Mouse (Mus musculus) A20 (cell line): ENCODE measurements around the gene 1110002E22Rik.
A peak's percentile ranks its signal among the peaks of the same experiment; 100 is the strongest.

Experiments
- DNase-seq: peaks from one replicate; pipeline ENCODE4 v3.0.0-alpha.2; 2011; ENCODE audit warnings: low read depth, low spot score

The 1110002E22Rik gene

DNA sequence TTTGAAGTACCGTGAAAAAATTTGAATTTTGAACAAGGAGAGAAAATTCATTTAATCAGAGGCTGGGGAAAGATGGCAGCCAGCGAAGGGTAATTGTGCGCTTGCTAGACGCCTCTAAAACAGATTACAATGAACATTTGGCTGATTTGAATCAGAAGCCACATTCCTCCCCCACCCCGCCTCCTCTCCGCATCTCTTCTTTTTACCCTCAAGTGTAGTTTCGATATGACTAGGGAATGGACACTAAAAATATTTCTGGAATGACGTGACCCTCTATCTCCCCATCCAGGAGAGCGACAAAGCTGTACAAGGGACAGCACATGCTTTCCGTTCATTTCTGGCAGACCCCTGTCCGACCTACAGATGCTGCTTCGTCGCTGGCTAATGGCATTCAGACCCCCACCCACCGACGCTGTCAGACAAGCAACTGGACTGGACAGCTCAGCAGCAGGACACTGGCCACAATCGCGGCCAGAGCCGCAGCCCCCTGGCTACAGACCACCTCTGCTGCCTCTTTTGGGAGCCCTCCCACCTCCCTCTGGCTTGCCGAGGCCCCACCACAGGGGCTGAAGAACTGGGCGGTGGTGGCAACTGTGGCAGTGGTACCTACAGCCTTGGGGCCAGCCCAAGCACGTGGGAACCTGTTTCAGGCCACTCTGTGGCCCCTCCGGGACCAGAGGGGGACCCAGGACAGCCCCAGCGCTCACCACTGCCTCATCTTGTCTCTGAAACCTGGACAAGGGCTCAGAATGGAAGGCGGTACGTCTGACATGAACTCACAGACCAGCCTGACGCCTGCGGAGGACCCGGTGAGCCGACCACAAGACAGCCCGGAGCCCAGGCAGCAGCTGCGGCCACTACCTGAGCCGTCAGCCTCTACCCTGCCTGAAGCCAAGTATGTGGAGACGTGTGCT is at the start of gene 1110002E22Rik:
TSS of gene 1110002E22Rik (plus strand) at position 321 of the 914 bp plus-strand sequence.
- DNase-seq = no peak

DNA sequence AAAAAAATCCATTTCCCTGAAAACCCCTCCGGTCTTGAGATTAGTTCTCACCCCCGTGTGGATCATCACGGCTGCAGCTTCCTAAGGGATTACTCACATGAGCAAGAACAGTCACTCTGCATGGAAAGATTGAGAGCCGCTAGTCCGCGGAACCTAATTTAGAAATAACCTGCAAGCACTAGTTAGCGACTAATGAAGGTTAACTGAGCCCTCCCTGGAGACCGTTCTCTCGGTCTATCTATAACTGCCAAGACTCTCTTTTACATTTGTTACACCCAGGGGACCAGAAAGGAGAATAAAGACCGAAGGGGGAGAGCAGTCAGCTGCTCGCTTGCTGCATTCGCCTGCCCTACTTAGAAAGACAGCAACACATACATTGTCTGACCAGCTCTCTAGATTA is 48.0 kb upstream of the 1110002E22Rik start:
- DNase-seq = no peak

DNA sequence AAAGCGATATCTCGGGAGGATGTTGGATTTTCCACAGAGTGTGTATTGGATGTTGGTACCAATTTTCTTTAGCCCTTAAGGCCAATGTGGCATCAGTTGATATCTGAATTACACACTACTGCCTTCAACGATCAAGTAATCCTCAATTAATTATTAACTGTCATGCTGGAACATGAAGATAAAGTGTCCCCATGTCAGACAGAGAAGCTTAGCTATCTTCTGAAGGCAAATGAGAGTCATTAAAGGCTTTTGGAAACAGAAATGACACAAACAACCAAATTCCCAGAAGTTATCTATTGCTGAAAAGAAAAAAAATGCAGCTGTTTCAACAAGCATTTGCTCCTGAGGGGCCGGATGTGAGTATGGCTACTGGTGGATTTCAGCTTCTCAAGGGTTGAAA is 42.8 kb upstream of the 1110002E22Rik start:
- no peak for DNase-seq

DNA sequence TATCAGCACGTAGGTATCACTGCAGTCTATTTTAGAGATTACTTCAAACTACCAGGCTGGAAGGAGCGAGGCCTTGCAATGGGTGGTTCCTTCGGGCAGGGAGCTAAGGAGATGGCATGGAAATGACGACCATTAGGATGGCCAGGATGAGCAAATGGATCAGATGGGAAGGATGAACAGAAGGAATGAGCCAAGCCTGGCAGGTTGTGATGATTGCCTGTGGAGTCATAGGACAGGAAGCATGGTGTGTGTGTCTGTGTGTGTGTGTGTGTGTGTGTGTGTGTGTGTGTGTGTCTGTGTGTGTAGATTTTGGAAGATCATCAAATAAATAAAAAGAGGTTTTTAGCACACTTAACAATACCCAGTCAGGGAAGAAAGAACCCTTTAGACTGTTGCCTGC is 42.2 kb upstream of the 1110002E22Rik start:
- no peak for DNase-seq

DNA sequence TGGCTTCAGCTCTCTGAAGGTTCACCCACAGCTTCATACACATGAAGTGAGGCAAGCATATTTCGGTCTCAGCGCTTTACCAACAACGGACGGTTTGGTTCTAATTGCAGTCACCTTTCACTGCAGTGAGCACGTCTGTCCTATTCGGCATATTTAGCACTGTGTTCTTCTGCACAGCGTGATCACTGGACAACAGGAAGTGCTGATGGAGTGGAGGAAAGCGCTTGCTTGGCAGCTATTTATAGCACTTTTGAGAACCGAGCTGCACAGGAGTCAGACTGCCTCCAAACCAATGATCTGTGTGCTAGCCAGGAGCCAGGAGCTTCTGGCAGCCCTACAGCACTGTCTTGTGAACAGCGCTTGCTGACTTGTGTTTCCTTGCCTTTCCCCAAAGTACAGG is 38.6 kb upstream of the 1110002E22Rik start:
- DNase-seq = no peak

DNA sequence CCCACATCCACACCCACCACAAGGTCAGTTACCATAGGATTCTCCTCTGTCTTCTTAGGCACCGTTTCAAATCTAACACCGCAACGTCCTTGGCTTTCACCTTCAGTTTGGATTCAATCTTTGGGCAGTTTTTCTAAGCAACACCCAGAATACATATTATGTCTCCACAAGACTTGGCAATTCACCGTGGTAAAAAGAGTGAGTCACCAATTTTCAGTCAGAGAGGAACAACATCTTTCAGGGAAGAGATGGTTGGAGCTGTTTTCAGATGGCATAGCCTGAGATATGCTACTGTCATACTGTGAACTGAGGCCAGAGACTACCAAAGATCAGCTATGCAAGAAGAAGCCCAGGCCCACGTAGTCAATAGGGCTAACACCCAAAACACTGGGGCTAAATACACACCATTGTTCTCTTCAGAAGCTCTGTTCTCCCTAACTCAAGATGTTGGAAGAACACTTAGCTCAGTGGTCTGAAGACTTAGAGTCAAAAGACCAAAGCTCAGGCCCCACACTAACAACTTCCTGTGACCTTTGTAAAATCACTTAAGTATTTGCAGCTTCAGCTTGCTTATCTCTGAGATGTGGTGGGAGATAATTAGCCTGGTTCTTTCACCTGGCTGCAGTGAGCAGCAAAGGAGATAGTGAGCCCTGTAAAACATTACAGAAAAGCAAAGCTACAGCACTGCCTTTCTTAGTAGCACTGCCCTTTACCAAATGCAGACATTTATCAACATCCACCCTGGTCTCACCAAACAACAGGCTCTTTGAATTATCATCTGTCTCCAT is 37.1 kb upstream of the 1110002E22Rik start:
- no peak for DNase-seq

DNA sequence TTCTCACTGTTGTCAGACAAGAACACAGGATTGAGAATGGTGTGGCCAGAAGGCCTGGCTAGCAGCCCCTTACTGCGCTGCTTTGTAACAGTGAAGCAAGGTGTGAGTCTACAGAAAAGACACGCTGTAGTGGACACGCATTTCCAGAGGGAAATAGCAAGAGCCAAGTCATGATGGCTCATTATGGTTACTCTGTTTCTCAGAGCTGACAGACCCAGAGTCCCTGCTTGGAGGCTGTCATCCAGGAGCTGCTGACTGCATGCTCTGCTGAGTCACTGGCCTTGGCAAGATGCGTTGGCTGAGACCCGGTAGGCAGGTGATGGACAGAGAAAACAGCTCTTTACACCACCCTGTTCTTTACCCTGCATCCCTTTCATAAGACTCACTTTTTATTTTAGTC is 35.5 kb upstream of the 1110002E22Rik start:
- DNase-seq = no peak

DNA sequence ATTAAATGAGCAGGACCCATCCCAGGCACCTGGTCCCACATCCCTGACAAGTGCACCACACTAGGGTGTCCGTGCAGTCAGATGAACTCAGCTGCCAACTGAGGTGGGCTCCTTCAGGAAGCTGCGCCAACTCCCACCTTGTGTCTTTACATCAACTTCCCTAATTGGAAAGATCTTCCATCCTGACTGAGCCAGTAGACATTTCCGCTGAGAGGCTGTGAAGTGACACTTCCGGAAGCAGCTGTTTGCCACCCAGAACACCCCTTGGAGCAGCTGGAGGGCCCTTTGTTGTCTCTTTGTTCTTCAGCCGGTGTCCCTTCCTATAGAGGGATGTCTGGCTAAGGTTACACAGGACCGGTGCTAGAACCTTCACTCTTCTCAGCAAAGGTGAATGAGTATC is 34.3 kb upstream of the 1110002E22Rik start:
- DNase-seq = no peak

DNA sequence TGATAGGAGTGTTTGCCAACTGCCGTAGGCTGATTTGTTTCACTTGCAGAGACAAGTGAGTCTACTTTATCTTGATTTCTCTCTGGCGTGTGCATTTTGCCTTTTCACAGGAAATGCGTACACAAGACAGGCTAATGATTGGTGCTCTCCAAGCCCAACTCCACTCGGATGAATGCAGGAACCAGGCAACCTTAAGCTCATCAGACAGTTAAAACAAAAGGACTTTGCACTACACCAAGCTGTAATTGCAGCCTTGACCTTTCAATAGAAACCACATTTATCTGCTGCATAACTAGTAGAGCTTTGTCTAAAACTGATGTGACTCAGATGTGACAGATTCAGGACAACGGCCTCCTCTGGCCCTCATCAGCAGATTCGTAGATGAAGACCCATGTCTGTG is 30.9 kb upstream of the 1110002E22Rik start:
- DNase-seq = no peak

DNA sequence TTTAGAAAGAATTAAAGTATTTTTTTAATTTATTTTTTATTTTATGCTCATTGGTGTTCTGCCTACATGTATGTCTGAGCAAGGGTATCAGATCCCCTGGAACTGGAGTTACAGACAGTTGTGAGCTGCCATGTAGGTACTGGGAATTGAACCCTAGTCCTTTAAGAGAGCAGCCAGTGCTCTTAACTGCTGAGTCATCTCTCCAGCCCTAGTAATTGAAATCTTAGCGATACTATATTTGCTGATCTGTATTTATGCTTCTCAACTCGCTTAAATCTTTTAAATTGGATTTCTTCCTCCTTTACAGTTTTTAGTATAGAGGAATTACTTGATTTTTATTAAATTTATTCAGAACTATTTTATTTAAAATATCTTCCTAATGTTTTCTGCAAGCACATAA is 23.9 kb upstream of the 1110002E22Rik start:
- DNase-seq = peak; percentile 2

DNA sequence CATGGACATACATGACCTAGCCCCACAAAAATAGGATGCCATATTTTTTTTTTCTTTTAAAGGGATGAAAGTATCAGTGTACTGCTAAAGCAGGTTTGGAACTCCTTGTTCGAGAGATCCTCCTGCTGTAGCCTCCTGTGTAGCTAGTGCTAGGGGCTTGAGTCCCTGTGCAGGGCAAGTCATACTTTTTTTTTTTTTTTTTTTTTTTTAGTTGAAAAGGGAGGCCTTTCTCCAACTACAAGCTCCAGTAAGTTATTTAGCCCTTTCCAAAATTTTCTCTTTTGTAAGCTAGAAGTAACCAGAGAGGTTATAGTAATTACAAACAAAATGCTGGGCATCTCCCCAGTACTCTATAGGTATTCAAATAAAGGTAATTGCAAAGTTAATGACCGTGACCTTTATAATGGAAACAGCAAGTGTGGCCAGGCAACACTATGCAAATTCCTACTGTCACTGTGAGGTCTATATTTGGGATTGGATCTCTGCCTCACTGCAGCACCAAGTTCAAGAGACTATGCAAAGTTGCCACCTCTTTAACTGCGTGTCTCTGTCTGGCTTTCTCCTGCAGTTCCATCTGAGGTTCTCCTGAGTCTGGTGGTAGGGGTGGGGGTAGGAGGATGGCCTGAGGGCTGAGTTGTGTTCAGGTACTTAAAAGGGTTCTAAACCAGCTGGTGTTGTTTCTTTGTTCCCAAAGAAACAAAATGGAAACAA is 23.1 kb upstream of the 1110002E22Rik start:
- peak; percentile 75 for DNase-seq

DNA sequence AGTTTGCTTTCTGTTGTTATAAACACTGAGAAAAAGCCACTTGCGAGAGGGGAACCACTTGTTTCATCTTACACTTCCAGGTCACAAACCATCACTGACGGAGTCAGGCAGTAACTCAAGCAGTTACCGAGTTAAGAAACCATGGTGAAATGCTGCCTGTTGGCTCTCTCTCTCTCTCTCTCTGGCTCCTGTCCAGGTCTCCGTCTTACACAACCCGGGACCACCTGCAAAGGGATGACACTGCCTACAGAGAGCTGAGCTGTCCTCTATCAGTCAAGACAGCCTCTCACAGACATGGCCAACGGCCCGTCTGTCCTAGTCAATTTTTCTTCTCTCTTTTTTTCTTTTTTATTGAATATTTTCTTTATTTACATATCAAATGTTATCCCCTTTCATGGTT is 21.5 kb upstream of the 1110002E22Rik start:
- DNase-seq = peak; percentile 13

DNA sequence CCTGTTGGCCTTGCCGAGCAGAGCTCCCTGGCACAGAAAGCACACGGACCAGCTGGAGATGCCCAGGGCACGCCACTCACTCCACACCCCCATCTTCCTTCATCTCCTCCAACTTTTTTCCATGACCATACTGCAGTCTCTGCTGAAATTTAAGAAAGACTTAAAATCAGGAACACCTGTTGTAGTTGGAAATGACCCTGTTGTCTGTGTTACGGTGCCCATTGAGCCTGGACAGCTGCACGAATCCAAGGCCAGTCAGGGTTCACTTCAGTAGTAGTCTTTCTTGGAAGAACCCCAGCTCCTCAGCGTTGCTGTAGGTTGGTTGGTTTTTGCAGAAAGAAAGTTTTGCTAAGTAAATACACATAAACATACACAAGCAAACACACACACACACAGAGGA is 15.3 kb upstream of the 1110002E22Rik start:
- no peak for DNase-seq

DNA sequence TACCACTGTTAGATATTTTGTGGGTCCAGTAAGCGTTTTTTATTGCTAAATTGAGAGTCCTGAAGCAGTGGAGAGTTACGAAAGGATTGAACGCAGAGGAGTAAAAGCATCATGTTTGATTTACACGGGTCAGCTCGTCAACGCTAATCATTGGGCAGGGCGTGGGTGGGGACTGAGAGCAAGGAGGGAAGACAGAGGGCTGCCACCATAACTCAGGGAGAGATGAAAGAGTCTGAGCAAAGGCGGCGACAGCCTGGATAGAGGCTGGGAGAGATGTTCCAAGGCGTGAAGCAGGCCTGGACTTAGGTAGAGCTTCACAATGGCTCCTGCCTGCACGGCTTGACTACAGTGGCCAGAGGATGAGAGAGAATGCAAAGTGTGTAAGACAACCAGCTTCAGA is 14.1 kb upstream of the 1110002E22Rik start:
- no peak for DNase-seq

DNA sequence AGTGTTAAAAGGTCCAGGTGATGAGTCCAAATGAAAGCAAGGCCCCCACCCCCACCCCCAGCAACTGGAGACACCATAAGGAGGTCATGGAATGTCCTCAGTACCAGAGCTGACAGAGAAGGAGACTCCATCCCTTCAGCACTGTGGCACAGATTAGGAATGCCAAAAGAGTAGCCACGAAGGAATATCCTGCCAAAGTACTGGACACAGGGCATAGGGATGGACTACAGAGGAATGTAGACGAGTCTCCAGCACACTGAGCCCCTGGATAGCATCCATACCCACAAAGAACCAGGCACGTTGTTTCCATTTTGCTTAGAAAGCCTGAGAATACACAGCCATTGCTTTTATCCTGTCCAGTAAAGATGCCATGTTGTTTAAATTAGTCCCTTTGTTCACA is 13.4 kb upstream of the 1110002E22Rik start:
- DNase-seq = no peak

DNA sequence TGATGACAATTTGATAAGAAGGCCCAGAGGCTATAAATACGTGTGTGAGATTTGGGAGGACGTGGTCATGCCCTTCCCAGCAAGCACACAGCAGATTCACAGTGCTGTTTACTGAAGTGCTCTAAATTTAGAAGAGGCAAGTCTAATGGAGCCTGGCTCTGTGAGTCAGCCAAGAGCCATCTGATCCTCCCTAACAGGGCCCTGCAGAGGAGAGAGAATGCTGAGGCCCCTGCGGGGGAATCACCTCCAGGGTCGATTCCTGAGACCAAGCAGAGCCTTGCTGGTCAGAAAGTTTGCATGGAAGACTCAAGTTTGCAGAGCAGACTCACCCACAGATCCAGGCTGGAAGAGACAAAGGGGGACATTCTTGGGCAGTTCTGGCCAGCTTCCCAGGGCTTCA is 10.9 kb upstream of the 1110002E22Rik start:
- no peak for DNase-seq

DNA sequence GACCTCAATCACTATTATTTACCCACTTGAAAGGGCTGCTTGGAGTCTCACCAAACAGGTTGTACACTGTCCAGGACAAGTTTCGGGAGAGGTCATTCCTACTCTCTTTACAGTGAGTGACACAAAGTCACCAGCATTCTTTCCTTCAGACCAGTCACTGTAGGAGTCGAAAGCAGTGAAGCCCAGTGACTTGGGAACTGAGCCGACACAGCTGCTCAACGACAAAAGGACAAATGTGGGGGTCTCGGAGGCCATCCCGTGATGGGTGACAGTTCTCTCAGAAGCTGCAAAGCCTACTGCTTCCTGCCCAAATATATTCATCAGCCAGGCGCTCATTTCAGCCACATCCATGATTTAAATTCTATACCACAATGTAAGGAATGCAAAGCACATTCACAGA is 7.9 kb upstream of the 1110002E22Rik start:
- DNase-seq = no peak

DNA sequence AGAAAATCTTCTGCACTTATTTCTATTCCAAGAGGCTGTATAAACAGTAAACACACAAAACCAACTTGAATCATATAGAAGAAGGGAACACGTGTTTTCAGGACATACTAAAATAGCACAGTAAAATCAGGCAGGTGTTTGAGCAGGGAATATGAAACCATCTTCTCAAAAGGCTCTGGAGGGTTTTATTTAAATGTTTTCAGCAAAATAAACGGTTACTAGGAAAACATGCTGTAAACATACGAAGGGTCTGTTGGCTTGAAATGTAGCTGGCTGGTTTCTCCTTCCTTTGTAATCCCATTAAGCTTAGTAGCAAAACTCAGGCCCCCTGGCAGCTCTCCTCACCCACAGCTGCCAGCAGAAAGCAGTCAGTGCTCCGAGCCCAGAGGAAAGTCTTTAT is 6.6 kb upstream of the 1110002E22Rik start:
- no peak for DNase-seq

DNA sequence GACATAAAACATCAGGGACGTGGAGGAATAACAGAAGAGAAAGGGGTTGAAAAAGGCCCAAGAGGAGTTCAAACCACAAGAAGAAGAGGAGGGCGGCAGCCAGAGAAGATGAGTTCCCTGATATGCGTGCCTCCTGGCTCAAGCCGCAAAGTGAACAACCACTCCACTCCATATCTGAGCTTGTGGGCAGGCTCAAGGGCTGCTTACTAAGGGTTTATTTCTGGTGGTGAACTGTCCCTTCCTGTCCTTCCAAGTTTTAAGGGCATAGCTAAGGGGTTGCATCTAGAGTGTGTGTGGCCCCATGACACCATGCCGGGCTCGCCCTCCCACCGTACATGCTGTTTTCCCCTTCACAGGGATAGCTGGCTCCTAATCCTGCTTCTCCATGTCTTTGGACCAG is 4.4 kb upstream of the 1110002E22Rik start:
- no peak for DNase-seq

DNA sequence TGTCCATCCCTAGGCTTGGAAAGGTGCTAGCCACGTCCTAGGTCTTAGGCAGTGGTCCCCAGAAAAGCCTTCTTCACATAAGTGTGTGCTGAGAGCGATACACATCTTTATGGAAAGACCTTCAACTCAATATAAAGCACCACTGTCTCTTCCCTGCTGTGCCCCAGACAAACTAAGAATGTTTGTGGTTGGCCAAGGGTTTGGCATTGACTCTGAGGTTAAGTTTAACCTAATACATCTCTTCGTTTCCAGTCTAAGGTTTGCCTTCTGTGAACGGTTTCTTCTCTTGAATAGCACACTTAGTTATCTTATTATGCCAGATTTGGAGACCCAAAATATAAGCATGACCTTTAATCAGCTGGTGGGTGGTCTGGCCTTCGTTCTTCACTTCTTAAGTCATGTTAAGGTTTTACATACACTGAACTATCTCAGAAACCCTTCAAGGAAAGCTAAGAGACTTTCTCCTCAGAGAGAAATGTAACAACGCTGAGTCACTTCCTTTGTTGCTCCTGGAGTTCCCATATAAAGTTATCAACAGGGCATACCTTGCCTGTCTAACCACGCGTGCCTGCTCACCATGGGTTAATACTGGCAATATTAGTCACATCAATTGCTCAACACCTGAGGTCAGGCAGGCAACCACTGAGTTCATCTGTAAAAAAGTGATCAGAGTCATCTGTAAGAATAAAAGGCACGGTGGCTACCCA is 3.5 kb upstream of the 1110002E22Rik start:
- no peak for DNase-seq

DNA sequence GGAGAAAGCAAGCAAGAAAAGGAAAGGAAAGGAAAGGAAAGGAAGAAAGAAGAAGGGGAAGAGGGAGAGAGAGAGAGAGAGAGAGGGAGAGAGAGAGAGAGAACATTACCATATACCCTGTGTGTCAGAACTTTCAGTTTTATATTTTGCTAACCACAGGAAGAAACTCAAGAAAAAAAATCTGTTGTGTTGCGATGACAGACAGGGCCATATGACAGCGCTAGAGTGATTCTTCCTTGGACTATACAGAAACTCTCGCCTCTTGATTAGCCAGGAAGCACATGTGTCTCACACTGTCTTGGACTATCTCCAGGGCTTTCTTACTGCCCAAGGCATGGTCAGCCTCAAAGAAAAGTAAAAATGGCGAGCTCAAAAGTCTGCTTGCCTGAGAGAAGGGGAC is 2.2 kb upstream of the 1110002E22Rik start:
- no peak for DNase-seq
